Mouse (Mus musculus): ENCODE data around the gene Tbc1d1.

Gene Tbc1d1

GRCm38 (mm10) chr5:64160705-64161391 is 4.7 kb downstream of the Tbc1d1 start:
- no peak for DNase-seq (ENCODE audit: low read depth, low spot score)

GRCm38 (mm10) chr5:64161917-64162316 is 5.8 kb downstream of the Tbc1d1 start:
- DNase-seq (ENCODE audit: low read depth, low spot score), result no peak

DNA sequence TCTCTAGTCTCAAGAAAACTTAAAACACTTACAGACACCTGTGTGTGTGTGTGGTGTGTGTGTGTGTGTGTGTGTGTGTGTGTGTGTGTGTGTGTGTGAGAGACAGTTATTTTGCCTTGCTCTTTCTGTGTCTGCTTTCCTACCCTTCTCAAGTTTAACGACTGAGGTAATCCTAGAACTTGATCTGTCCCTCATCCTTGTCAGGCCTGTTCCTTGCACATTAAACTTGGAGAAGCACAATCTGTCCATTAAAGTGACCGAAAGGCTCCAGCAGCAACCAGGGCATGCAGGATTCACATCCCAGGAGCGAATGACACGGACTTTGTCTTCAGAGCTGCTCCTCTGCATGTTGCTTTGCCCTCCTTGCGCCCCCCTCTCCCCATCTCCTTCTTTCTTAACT is 6.5 kb downstream of the Tbc1d1 start:
- no peak for DNase-seq (ENCODE audit: low read depth, low spot score)

DNA sequence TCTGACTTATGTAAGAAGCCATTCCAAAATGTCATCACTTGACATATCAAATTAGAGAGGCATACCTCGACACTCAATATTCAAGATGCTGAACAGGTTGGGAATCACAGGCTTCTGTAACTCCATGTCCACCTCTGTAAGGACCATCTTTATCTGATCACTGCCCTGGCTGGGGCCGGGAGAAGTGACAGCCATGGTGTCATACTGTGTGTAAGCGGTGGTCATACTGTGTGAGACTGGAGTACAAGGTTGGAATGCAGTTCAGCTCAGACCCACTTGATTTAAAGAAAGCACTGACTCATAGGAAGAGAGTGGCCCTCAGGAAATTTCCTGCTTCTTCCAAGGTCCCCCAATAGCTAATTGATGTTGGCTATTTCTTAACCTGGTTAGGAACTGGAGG is 8.3 kb downstream of the Tbc1d1 start:
- DNase-seq (ENCODE audit: low read depth, low spot score), result no peak

DNA sequence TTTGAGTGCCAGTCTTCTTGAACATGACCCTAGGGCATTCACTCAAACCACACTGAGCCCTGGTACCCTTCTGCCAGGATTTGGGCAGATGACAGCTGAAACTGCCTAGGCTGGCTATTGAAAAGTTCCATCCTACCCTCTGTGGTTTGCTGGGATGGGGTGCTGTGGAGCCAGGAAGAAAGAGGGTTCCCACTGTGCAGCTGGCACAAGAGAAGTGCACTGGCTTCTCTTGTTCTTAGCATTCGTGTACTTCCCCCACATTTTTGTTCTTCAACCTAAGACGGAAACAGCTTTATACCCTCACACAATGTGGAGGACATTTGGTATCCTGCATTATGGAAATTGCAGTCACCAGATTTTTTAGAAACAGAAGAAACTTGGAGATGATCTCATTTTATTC is 9.7 kb downstream of the Tbc1d1 start:
- peak; percentile 58 for DNase-seq (ENCODE audit: low read depth, low spot score)

DNA sequence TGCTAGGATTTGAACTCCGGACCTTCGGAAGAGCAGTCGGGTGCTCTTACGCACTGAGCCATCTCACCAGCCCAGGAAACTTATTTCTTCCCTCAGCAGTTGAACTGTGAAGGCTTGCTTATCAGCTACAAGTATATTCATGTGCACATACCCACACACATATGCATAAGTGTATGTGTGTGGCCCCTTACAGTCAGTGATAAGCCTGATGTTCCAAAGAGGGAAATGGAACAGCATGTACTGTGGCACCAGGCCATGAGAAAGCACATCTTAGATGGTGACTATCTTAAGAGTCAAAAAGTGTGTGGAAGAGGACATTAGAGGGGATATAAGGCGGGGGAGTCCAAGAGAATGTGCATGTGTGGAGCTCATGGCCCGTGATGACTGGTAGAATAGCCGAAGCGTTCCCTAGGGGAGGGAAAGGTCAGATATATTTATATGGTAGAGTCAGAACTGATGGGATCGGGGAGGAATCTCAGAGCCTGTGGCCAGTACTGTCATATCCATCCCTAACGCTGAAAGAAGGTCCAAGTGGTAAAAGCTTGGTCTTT is 13.0 kb downstream of the Tbc1d1 start:
- no peak for DNase-seq (ENCODE audit: low read depth, low spot score)

DNA sequence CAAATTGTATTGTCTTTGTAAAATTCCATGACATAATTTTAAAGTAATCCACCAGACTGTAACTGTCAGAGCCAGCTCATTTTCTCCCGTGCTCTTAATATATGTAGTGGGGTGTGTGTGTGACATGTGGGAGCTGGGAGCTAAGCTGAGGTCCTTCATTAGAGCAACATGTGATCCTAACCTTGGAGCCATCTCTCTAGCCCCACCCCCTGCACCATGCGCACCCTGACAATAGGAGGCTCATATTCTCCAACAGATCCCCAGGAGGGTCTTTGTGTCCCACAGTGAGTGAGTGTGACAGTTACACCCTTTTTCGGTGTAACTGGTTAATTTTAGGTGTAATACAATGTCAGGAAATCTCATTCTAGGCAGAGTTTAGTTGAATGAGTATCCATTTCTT is 16.8 kb downstream of the Tbc1d1 start:
- DNase-seq (ENCODE audit: low read depth, low spot score), result no peak

DNA sequence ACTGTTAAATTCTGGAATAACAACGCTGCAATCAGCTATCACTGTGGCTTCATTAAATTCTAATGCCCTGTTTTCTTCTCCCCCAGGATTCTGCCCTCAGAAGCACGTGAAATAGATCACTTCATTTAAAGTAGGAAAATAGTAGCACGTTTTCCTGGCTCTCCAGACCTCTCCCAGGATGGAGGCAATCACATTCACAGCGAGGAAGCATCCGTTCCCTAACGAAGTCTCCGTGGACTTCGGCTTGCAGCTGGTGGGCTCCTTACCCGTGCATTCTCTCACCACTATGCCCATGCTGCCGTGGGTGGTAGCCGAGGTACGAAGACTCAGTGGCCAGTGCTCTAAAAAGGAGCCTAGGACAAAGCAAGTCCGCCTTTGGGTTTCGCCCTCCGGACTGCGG is 17.2 kb downstream of the Tbc1d1 start:
- DNase-seq (ENCODE audit: low read depth, low spot score), result no peak

- no peak for DNase-seq (ENCODE audit: low read depth, low spot score)
Measured at GRCm38 (mm10) chr5:64174429-64174935, 18.4 kb downstream of the Tbc1d1 start.

DNA sequence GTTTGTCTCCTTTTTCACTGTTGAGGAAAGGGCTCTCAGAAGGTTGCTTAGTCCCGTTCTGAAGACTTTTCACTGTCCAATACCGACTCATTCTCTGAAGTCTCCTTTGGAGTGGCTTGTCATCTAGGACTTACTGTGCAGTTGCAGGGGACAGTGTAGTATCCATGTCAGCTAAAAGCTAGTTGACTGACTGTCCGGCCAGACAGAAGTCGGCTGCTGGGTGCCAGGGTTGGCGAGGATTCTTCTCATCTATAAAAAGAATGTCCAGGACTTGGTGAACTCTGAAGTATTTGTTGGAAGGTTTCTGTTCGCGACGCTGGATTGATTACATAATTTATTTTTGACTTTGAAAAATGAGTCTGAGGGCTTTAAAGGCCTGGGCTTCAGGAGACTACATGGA is 24.4 kb downstream of the Tbc1d1 start:
- DNase-seq (ENCODE audit: low read depth, low spot score), result no peak

- DNase-seq (ENCODE audit: low read depth, low spot score), result no peak
Measured at GRCm38 (mm10) chr5:64183712-64184111, 27.6 kb downstream of the Tbc1d1 start.

- DNase-seq (ENCODE audit: low read depth, low spot score), result no peak
Measured at GRCm38 (mm10) chr5:64185257-64185656, 29.2 kb downstream of the Tbc1d1 start.

DNA sequence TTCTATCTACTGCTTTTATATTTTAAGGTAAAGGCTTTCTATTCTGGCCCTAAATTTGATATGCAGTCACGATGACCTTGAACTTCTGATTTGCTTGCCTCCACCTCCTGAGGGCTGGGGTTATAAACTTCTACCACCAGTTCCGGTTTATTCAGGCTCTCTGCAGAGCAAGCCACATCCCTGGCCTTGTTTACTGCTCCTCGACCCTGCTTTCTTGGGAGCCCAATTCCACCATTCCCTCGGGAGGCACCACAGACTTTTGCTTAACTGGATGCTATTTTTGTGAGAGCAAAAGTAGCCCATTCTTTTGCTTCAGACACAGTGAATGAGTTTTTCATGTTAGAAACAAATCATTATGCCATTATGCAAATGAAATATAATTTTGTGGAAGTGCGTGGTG is 30.5 kb downstream of the Tbc1d1 start:
- no peak for DNase-seq (ENCODE audit: low read depth, low spot score)

DNA sequence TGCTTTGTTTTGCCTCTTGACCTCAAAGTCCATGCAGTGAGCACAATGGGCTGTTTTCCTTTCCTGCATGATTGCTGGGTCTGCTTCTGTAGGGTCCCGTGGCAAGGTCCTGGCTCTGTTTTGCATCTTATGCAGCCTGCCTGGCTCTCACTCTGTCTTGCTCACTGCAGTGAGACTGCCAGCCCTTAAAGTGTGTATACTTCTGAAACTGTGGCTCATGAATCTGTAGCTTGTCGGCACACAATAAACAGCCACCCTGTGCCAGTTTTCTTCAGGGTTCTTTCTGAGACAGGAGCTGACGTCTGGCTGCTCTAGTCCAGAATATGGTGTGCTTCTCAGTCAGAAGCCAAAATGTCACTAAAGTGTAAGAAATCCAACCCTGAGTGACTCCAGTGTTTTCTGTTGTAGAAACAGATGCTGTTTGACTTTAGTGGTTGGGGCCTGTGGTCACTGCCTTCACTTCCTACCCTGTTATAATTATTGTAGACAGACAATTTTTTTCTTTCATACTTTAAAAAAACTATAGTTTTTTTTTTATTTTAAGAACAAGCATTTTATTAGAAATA is 32.1 kb downstream of the Tbc1d1 start:
- DNase-seq (ENCODE audit: low read depth, low spot score), result no peak

DNA sequence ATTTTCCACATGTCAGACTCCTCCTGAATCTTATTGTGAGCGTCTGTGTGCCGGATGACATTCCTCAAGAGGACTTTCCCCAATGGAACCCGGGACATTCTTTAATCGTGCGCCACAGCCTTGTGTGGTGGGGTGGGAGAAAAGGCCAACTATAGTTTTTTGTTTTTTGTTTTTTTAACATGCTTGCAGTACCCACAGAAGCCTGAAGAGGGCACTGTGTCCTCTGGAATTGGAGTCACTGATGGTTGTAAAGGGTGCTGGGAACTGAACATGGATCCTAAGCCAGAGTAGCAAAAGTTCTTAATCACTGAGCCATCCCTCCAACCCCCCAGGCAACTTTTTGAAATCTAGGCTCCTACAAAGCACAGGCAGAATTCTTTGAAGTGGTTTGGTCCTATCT is 34.8 kb downstream of the Tbc1d1 start:
- no peak for DNase-seq (ENCODE audit: low read depth, low spot score)

DNA sequence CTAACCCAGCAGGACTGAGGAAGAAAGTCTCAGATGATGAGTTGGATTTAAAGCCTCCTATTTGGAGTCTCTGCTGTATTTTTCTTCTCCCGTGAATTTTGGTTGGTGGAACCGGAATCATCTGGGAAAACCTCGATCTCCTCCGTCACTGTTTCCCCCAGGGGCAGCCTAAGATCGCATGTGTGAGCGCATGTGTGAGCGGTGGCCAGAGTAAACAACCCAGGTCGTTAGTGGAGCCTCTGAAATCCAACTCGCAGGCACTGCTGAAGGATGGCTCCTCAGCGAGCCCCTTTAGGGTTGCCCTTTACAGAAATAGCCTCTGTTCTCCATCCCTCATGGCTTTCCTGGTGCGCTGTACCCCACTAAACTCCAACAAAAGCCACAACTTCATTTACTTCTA is 37.2 kb downstream of the Tbc1d1 start:
- no peak for DNase-seq (ENCODE audit: low read depth, low spot score)

- no peak for DNase-seq (ENCODE audit: low read depth, low spot score)
Measured at GRCm38 (mm10) chr5:64196250-64196865, 40.3 kb downstream of the Tbc1d1 start.

DNA sequence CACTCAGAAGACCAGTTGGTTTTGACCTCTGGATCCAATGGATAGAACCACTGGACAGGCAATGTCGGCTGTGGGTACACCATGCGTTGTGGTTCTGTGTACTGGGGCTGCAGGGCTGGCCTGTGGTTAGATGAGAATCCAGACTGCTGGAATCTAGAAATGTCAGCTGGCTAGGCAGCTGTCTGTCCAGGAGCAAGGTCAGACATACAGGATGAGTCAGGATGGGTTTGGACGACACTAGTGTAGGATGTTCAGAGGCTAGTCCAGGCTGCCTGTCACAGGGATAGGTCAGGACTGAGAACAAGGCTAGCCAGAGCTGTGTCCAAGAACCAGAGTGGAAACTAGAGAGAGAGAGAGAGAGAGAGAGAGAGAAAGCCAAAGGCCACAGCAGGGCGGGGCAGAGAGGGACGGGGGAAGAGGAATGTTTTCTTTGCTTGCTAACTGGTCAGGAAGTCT is 40.8 kb downstream of the Tbc1d1 start:
- no peak for DNase-seq (ENCODE audit: low read depth, low spot score)

DNA sequence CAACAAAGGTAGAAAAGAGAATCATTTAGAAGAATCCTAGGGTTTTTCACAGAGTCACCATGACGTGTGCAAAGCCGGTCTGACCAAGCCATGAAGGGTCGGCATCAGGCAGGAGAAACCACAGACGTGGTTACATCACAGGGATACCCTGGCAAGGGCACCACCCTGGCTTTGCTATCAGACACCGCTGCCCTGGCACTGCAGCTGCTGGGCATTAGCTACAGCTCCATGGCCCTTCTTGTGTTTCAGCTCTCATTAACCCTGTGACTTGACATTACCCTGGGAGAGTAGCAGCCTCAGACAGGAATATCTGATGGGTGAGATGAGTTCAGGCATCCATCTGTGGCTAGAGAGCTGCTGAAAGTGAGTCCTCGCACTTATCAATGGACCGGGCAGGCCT is 42.5 kb downstream of the Tbc1d1 start:
- no peak for DNase-seq (ENCODE audit: low read depth, low spot score)

- no peak for DNase-seq (ENCODE audit: low read depth, low spot score)
Measured at GRCm38 (mm10) chr5:64201071-64201470, 45.0 kb downstream of the Tbc1d1 start.

- no peak for DNase-seq (ENCODE audit: low read depth, low spot score)
Measured at GRCm38 (mm10) chr5:64202306-64202705, 46.2 kb downstream of the Tbc1d1 start.

- DNase-seq (ENCODE audit: low read depth, low spot score), result no peak
Measured at GRCm38 (mm10) chr5:64205610-64206009, 49.5 kb downstream of the Tbc1d1 start.

DNA sequence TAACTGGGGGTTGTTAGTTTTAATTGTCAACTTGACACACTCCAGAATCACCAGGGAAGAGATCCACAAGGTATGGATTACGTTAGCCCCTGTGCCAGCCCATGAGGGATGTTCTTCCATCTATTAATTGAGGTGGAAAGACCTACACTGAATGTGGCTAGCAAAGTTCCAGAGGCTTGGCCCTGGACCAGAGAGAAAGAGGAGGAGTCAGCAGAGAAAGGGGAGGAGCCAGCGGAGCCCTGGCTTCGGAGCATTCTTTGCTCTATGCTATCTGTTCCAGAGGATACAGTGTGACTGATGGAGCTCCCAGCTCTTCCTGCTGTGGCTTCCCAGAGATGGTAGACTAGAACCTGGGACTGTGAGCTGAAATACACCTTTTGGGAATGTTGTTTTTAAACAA is 50.3 kb downstream of the Tbc1d1 start:
- no peak for DNase-seq (ENCODE audit: low read depth, low spot score)
